Mouse (Mus musculus): ENCODE data around the gene Krt24. TPM values are rescaled to one million over a fixed set of nuclear protein-coding genes. Genes with fewer than 3 reads are reported as not detected.
A peak's percentile ranks its signal among the peaks of the same experiment; 100 is the strongest.

Krt24 gene
- total and polyA plus RNA-seq, 2 experiments from 2014 or later, result 0.23 TPM; not detected in 1

DNA sequence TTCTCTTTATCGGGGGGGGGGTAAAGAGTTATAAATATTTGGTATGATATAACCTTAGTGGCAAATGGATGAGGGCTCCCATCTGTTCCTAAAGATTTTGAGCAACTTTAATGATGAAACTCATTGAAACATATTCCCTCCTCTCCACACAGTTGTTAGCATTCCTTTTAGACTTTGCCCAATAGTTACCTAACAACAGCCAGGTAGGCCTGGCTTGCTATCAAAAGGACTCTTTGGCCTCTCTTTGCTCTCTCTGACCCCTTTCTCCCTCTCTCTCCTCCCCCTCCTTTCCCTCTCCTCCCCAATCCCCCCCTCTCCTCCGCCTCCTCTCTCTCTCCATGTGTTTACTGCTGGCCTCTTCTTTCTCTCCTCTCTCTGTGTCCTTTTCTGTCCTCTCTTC, 29.5 kb upstream of the Krt24 start:
- H3K27ac ChIP-seq, result no peak overlapping the region
- DNase-seq (ENCODE audit: low spot score), result no peak
- TF ChIP-seq CTCF (IDR thresholded peaks at IDR 0.05; ENCODE audit: low read depth), result no peak
- H3K4me2 ChIP-seq (ENCODE audit: low read depth, low read length), result no peak overlapping the region
- H3K9ac ChIP-seq (replicated peaks; ENCODE audit: low read length), result no peak overlapping the region
- no peaks in the 10 kb centered on the region for H3K9me3 ChIP-seq (ENCODE audit: low read length)
- no peaks in the 10 kb centered on the region for H3K27me3 ChIP-seq (ENCODE audit: insufficient read depth, low read length)
- H3K4me1 ChIP-seq (ENCODE audit: insufficient read depth, low read length), result no peaks in the 10 kb centered on the region
- no peak for ATAC-seq
- H3K4me3 ChIP-seq (ENCODE audit: low read length), result no peak overlapping the region
- WGBS, result 92% methylated on average over 2 of the region's 2 CpGs
- no peaks in the 10 kb centered on the region for H3K36me3 ChIP-seq (ENCODE audit: insufficient read depth, low read length)

DNA sequence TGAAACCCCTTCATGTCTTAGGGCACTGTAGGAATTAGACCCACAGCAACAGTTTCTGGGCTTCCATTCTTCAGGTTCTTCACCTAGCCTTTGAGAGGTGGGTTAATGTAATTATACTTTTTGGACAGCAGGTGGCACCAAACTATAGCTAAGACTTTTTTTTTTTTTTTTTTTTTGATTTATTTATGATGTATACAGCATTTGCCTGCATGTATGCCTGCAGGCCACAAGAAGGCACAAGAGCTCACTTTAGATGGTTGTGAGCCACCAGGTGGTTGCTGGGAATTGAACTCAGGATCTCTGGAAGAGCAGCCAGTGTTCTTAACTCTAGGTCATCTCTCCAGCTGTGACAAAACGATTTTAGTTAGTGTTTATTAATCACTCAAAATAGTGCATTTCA, 25.8 kb upstream of the Krt24 start:
- peak; percentile 66 for TF ChIP-seq CTCF (IDR thresholded peaks at IDR 0.05; ENCODE audit: low read depth)
- H3K27ac ChIP-seq, result no peak overlapping the region
- H3K9ac ChIP-seq (replicated peaks; ENCODE audit: low read length), result no peak overlapping the region
- H3K4me3 ChIP-seq (ENCODE audit: low read length), result no peak overlapping the region
- no peaks in the 10 kb centered on the region for H3K9me3 ChIP-seq (ENCODE audit: low read length)
- no peaks in the 10 kb centered on the region for H3K4me1 ChIP-seq (ENCODE audit: insufficient read depth, low read length)
- no peaks in the 10 kb centered on the region for H3K36me3 ChIP-seq (ENCODE audit: insufficient read depth, low read length)
- H3K4me2 ChIP-seq (ENCODE audit: low read depth, low read length), result no peak overlapping the region
- 89% methylated on average over 1 of the region's 1 CpGs for WGBS
- no peaks in the 10 kb centered on the region for H3K27me3 ChIP-seq (ENCODE audit: insufficient read depth, low read length)
- peak; percentile 73 for DNase-seq (ENCODE audit: low spot score)
- ATAC-seq, result no peak

DNA sequence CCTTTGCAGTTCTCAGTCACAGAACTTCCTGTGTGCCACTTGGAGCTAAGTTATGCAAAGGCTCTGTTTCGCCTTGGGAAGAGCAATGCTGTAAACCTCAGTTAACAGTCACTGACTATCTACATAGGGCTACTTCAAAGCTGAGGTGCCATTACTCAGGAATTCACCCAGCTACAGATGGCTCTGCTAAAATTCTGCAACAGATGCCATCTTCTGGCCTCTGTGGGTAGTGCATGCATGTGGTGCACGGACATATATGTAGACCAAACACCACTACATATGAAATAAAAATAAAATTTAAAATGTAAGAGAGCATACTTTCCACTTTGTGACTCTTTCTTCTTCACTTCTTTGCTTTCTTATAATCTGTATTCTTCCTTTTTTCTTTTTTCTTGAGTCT, 22.5 kb upstream of the Krt24 start:
- Histone ChIP-seq H3K27me3 (ENCODE audit: insufficient read depth, low read length) (no peaks in the 10 kb centered on the region), H3K9me3 (ENCODE audit: low read length) (no peaks in the 10 kb centered on the region), H3K9ac (replicated peaks; ENCODE audit: low read length) (no peak overlapping the region), H3K27ac (no peak overlapping the region), H3K4me1 (ENCODE audit: insufficient read depth, low read length) (no peaks in the 10 kb centered on the region), H3K4me3 (ENCODE audit: low read length) (no peak overlapping the region), H3K4me2 (ENCODE audit: low read depth, low read length) (no peak overlapping the region), H3K36me3 (ENCODE audit: insufficient read depth, low read length) (no peaks in the 10 kb centered on the region)
- peak; percentile 80 for TF ChIP-seq CTCF (IDR thresholded peaks at IDR 0.05; ENCODE audit: low read depth)
- no peak for ATAC-seq
- DNase-seq (ENCODE audit: low spot score), result peak; percentile 80
- WGBS, result 45% methylated on average over 2 of the region's 2 CpGs

DNA sequence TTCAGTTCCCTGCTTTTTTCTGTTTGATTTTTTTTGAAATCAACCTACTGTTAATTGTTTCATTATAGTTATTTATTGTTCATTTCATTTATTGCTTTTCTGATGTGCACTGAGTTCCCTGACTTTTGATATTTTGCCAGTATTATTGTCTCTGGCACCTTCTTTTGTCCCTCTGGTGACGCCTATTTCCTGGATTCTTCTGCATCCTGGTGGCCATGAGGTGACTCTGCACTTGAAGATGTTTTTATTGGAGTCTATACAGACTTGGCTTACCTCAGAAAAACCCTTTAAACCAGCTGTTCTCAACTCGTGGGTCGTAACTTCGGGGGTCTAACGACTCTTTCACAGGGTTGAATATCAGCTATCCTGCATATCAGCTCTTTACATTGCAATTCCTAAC, 10.0 kb upstream of the Krt24 start:
- DNase-seq (ENCODE audit: low spot score), result peak; percentile 60
- H3K27me3 ChIP-seq (ENCODE audit: insufficient read depth, low read length), result no peaks in the 10 kb centered on the region
- no peaks in the 10 kb centered on the region for H3K9me3 ChIP-seq (ENCODE audit: low read length)
- TF ChIP-seq CTCF (IDR thresholded peaks at IDR 0.05; ENCODE audit: low read depth), result peak; percentile 63
- H3K4me2 ChIP-seq (ENCODE audit: low read depth, low read length), result no peak overlapping the region
- no peak for ATAC-seq
- H3K27ac ChIP-seq, result no peak overlapping the region
- WGBS, result 61% methylated on average over 5 of the region's 5 CpGs
- H3K36me3 ChIP-seq (ENCODE audit: insufficient read depth, low read length), result no peaks in the 10 kb centered on the region
- H3K9ac ChIP-seq (replicated peaks; ENCODE audit: low read length), result no peak overlapping the region
- H3K4me1 ChIP-seq (ENCODE audit: insufficient read depth, low read length), result no peaks in the 10 kb centered on the region
- H3K4me3 ChIP-seq (ENCODE audit: low read length), result no peak overlapping the region

DNA sequence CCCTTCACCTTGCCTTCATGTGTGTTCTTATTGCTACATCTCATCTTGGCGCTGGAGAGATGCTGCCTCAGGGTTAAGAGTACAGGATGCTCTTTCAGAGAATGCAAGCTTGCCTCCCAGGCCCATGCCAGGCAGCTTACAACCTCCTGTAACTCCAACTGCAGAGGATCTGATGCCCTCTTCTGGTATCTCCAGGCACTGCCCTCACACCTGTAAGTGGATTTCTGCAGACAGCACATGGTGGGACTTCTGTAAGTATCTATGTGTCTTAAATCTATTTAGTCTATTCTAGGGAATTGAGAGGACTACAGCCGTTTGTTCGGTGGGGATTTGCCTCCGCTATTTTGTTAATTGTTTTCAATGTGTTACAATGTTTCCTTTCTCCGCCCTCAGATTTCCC, 7.8 kb upstream of the Krt24 start:
- ATAC-seq, result no peak
- 65% methylated on average over 5 of the region's 5 CpGs for WGBS
- peak; percentile 82 for TF ChIP-seq CTCF (IDR thresholded peaks at IDR 0.05; ENCODE audit: low read depth)

DNA sequence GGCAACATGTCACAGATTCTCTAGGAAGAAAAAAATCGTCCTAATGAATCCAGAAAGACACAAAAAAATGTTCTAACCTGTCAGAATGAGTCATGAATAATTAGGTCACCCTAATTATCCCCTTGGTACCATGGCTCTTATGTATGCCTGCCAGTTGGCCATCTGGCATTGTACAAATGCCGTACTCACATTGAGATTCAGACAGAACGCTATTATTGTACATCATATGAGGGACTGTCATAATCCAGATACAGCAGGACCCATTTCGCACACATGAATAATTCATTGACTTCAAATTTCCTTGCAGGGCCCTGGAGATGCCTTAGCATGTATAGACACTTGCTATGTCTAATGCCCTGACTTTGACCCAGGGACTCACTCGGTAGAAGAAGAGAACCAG, 1.1 kb downstream of the Krt24 start:
- H3K4me3 ChIP-seq (ENCODE audit: low read length), result no peak overlapping the region
- H3K4me1 ChIP-seq (ENCODE audit: insufficient read depth, low read length), result no peaks in the 10 kb centered on the region
- no peaks in the 10 kb centered on the region for H3K27me3 ChIP-seq (ENCODE audit: insufficient read depth, low read length)
- no peak overlapping the region for H3K4me2 ChIP-seq (ENCODE audit: low read depth, low read length)
- WGBS, result 48% methylated on average over 5 of the region's 5 CpGs
- H3K9ac ChIP-seq (replicated peaks; ENCODE audit: low read length), result no peak overlapping the region
- H3K9me3 ChIP-seq (ENCODE audit: low read length), result no peaks in the 10 kb centered on the region
- no peak overlapping the region for H3K27ac ChIP-seq
- ATAC-seq (no peak), DNase-seq (ENCODE audit: low spot score) (peak; percentile 60)
- H3K36me3 ChIP-seq (ENCODE audit: insufficient read depth, low read length), result no peaks in the 10 kb centered on the region
- TF ChIP-seq CTCF (IDR thresholded peaks at IDR 0.05; ENCODE audit: low read depth), result no peak

More for the DNA sequence above, 7.8 kb upstream of the Krt24 start:
- no peaks in the 10 kb centered on the region for H3K27me3 ChIP-seq (ENCODE audit: insufficient read depth, low read length)
- no peak overlapping the region for H3K27ac ChIP-seq
- H3K36me3 ChIP-seq (ENCODE audit: insufficient read depth, low read length), result no peaks in the 10 kb centered on the region
- H3K4me1 ChIP-seq (ENCODE audit: insufficient read depth, low read length), result no peaks in the 10 kb centered on the region
- no peak overlapping the region for H3K9ac ChIP-seq (replicated peaks; ENCODE audit: low read length)
- H3K4me3 ChIP-seq (ENCODE audit: low read length), result no peak overlapping the region
- H3K9me3 ChIP-seq (ENCODE audit: low read length), result no peaks in the 10 kb centered on the region
- peak; percentile 70 for DNase-seq (ENCODE audit: low spot score)
- no peak overlapping the region for H3K4me2 ChIP-seq (ENCODE audit: low read depth, low read length)

DNA sequence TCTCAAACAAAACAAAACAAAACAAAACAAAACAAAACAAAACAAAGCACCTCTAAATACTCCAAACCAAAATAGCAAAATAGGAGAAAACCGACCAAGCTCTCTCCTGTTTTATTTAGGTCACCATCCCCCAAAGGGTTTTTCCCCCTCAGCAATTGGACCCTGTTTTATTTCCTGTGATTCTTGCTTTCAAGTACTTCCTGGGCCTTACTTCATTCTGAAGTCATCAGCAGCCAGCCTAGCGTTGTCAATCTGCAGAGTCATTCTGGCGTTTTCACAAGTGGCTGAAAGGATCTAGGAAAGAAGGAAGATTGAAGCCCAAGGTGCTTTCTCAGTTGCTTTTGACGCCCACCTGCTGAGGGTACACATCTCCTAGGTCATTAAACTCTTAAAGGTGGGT, 1.7 kb downstream of the Krt24 start:
- Histone ChIP-seq H3K9me3 (ENCODE audit: low read length) (no peaks in the 10 kb centered on the region), H3K9ac (replicated peaks; ENCODE audit: low read length) (no peak overlapping the region), H3K4me1 (ENCODE audit: insufficient read depth, low read length) (no peaks in the 10 kb centered on the region), H3K36me3 (ENCODE audit: insufficient read depth, low read length) (no peaks in the 10 kb centered on the region), H3K4me2 (ENCODE audit: low read depth, low read length) (no peak overlapping the region), H3K27me3 (ENCODE audit: insufficient read depth, low read length) (no peaks in the 10 kb centered on the region), H3K27ac (no peak overlapping the region), H3K4me3 (ENCODE audit: low read length) (no peak overlapping the region)
- no peak for DNase-seq (ENCODE audit: low spot score)
- TF ChIP-seq CTCF (IDR thresholded peaks at IDR 0.05; ENCODE audit: low read depth), result no peak
- WGBS, result 51% methylated on average over 4 of the region's 4 CpGs
- no peak for ATAC-seq

Measured in hindbrain, postnatal 0 days (tissue).